Mouse (Mus musculus) G1E-ER4 (cell line): ENCODE results near the gene Fam168a. TPM values are rescaled to one million over a fixed set of nuclear protein-coding genes. Genes with fewer than 3 reads are reported as not detected.
A peak's percentile ranks its signal among the peaks of the same experiment; 100 is the strongest.

Experiments used
- GATA1 ChIP-seq: IDR thresholded peaks from one replicate; pipeline ENCODE4 v1.8.0; 2012; ENCODE audit warnings: low read length, inconsistent platforms
- polyA plus RNA-seq: library from polyadenylated mRNA; stranded (reverse); fragments of >175 nt; gene quantifications from 2 replicates; pipeline ENCODE4 v1.2.3, GENCODE M21; 2012

The Fam168a gene
- polyA plus RNA-seq, 1 experiment: 47.1 TPM

- TF ChIP-seq GATA1: no peak
Measured at GRCm38 (mm10) chr7:100841608-100842007, 135.2 kb downstream of the Fam168a start.

GRCm38 (mm10) chr7:100842175-100842574 is 135.7 kb downstream of the Fam168a start:
- TF ChIP-seq GATA1: no peak

GRCm38 (mm10) chr7:100843866-100844265 is 137.4 kb downstream of the Fam168a start:
- no peak for TF ChIP-seq GATA1

DNA sequence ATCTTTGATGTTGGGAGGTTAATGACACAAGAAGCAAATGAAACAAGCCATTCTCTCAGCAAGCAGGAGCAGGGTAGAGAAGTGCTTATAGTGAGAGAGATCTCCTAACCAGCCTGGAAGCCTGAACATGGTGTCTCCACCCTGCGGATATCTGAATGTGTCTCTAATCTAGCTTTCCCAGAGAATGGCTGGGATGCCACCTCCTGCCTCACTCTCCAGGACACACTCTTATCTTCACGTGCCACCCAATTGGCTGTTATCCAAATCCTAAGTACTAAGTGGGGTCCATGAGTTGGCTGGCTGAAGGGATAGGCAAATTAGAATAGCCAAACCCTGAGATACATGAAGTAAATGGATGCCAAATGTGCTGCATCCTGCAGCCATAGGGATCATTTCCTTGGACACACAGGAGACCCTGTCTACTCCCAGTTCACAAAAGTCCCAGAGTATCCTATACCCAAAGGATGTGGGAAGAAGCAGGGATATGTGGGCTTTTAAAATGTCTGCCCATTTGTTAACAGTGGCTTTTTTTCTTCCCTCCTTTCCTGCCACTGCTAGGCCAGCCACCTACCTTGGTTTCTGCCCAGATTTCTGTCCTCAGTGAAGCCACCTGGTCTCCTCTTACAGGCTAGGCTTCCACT is 138.1 kb downstream of the Fam168a start:
- peak; percentile 14 for TF ChIP-seq GATA1

DNA sequence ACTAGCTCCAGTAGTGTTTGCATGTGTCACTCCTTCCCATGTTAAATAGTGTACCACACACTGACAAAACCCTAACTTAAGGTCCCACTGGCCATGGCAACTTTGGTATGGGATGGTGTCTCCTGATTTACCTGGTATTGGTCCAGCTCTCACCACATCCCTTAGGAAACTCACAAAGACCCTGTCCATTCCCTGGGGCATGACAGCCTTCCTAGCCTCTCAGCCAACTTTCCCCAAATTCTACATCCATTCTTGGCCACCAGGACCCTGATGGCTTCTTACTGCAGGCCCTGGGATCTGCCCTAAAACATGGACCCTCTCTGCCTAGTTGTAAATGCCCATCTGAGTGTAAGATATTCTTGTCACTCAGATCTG is 138.6 kb downstream of the Fam168a start:
- TF ChIP-seq GATA1: no peak

DNA sequence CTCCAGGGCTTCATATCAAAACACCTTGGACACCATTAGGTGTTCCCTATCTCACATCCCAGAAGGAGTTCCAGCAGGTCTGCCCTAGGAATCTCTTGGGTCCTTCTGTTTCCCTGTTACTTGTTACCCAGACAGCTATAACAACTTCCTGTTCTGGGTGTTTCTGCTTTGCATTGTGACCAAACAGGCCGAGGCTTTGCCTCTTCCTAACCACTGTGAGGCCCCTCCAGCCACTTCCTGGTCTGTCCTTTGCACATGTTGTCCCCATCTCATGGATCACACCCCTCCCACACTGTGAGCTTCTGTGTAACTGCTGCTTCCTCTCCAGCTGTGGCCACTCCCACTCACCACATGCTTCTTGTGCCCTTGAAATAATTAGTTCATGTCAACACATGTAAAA is 139.0 kb downstream of the Fam168a start:
- no peak for TF ChIP-seq GATA1

DNA sequence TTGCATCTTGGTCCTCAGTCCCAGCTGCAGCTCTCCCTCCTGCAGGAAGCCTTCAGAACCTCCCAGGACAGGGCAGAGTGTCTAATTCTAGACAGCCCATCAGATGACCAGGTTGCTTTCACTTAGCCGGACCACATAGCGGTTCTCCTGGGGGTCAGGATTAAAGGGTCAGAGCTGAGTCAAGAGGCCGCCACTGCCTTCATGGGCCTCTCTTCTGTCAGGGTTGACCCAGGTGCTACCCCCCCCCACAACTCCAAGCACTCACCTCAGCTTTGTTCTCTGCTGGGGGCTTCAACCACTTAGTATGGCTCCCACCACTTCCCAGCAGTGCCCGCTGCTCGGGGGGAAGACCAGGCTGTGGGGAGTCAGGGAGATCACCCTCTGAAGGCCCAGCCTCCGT is 140.7 kb downstream of the Fam168a start:
- TF ChIP-seq GATA1: no peak

- TF ChIP-seq GATA1: no peak
Measured at GRCm38 (mm10) chr7:100848744-100849143, 142.3 kb downstream of the Fam168a start.

DNA sequence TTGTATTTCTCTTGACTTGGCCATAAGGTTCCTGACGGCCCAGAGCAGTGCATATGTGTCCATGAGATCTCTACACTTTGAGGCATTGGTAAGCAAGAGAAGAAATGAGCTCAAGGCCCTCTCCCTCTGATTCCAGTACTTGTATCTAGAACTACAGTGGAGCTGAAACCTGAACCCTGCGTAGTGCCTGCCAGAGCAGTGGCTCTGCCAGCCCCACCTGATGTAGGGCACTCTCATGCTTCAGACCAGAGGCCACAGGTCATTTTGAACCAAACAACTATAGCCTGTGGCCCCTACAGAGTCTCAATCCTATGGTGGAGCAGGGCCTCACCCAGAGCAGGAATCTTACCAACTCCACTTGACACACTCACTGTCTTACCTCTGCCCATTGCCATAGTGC is 143.1 kb downstream of the Fam168a start:
- no peak for TF ChIP-seq GATA1

GRCm38 (mm10) chr7:100851481-100852356 is 145.3 kb downstream of the Fam168a start:
- TF ChIP-seq GATA1: no peak

DNA sequence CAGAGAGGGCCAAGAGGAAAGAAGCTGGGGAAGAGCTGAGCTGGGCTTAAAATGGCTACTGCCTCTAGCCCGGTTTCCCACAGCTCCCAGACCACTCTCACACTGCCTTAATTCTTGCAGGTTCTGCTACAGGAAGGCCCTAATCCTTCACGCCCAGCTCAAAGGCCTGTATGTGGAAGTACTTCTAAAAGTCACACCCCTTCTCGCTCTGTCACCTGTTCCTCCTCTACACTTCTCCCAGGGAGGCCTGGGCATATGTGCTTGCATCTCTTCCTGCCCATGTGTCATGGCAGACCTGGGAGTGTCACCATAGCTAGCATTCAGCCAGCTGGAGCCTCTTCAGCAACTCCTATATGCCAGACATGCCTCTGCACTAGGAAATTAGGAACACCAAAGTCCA is 147.0 kb downstream of the Fam168a start:
- TF ChIP-seq GATA1: no peak

DNA sequence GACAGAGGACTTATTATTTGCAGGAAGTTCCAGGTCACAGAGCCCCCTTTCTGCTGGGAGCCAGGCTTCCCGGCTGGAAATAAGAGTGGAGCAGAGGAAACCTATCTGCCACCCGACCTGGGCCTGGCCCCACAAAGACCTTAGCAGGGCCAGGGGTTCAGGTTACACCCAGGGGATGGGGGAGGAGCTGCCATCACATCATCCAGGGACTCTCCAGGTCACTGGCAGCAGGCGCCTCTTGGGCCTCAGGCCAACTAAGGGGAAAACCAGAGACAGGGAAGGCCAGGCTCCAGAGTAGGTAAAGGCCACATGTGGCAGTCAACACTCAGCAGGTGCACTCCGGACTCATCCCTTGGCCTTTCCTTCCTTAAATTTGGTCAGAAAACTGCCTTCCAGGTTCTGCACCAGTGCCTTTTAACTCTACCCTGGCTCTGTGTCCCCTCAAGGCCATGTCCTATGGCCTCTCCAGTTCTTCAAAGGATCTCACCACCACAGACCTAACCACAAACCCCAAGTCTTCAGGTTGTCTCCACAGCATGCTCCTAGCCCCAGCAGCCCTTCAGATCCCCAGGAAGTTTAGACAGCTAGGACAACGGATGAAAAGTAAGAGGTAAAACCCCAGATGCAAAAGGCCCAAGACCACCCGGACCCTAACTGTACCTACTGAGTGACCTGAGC is 147.8 kb downstream of the Fam168a start:
- no peak for TF ChIP-seq GATA1

DNA sequence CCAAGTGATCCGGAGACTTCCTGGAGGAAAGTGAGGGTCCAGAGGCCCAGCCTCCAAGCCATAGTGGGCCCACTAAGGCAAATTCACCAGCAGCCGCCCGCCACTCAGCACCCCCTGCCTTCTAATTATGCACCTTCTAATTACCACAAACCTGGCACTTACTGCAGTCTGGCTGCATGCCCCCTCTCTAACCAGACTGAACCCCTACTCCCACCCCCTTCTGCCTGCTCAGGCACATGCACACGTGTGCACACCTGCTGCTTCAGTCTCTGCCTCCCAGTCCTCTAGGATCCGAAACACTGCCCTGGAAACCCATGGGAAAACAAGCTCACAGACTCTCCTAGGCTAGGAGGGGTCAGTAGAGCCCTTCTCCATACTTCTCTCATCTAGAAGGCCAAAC is 148.4 kb downstream of the Fam168a start:
- no peak for TF ChIP-seq GATA1

GRCm38 (mm10) chr7:100855300-100855699 is 148.9 kb downstream of the Fam168a start:
- TF ChIP-seq GATA1: no peak

DNA sequence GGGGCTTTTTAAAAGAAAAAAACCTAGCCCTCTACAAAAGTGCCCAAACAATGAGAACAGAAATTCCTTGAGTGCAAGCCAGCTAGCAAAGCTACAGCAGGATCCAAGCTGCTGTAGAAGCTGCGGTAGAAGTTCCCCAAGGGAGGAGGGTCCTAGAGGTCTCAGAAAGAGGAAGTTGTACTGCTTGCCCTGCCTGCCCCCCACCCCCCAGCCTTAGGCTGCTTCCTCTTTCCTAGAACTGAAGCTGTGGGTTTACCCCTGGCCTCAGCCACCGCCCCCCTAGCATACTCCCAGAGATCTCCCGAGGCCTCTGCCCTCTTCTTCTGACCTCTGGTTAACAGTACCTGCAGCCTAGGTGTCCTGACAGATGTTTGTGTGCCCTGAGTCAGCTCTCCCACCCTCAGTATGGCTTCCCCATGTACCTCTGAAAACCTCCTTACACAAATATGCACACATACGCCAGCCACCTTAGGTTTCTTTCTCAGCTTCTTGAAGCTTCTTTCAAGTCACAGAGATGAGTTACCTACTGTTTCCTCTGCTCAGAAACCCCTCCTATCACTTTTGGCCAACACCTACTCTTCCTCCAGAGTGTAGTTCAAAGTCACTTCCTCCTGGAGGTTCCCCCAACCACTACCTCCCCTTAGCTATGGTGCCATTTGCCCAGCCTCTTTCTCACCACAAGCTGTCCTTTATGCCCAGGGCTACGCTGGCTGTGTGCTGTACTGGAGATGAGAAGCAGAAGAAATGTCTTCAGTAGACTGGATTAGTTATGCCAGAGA is 149.5 kb downstream of the Fam168a start:
- TF ChIP-seq GATA1: no peak

DNA sequence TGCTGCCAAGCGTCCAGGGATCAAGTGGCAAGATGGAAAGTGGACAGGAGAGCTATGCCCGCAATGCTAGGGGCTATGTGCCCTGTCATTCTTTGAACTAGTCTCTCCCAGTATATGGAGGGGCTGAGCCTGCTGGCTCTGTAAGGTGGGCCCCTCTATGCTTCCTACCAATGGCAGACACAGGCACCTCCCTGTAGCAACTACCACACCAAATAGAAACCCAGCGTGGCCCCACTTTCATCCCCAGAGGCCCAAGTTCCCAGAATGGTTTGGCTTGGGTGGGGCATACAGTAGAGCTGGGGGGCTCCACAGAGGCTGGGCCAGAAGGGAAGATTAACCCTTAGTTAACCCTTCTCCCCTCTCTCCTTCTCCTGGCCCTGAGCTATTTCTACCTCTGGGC is 154.0 kb downstream of the Fam168a start:
- no peak for TF ChIP-seq GATA1

- TF ChIP-seq GATA1: no peak
Measured at GRCm38 (mm10) chr7:100861209-100861608, 154.8 kb downstream of the Fam168a start.
